Mouse (Mus musculus) midbrain, embryonic 10.5 days (tissue): Measurements from ENCODE around the gene Cerk. TPM values are rescaled to one million over a fixed set of nuclear protein-coding genes. Genes with fewer than 3 reads are reported as not detected.
A peak's percentile ranks its signal among the peaks of the same experiment; 100 is the strongest.
"Not testable (repeated sequence)": the region's sequence is repeated elsewhere in the genome, so short reads cannot be mapped to it uniquely, and the experiment has no call there.

Source experiments
- DNase-seq: peaks from one replicate; pipeline ENCODE4 v3.0.0-alpha.2; 2017; ENCODE audit warnings: low spot score
- H3K27ac ChIP-seq: fragments of 300-500 bp; sonication (generic); replicated peaks from 2 replicates; pipeline ENCODE4 v1.5.1; 2016; ENCODE audit warnings: mild to moderate bottlenecking
- H3K27me3 ChIP-seq: fragments of 300-500 bp; sonication (generic); 2 replicates; pipeline ENCODE4 v1.6.1; 2016; ENCODE audit warnings: low read depth, mild to moderate bottlenecking; ENCODE audit not compliant: poor library complexity, severe bottlenecking
- H3K36me3 ChIP-seq: fragments of 300-500 bp; sonication (generic); 2 replicates; pipeline ENCODE4 v1.6.1; 2016; ENCODE audit warnings: mild to moderate bottlenecking, moderate library complexity
- H3K4me1 ChIP-seq: fragments of 300-500 bp; sonication (generic); 2 replicates; pipeline ENCODE4 v1.6.1; 2016
- H3K4me3 ChIP-seq: fragments of 300-500 bp; sonication (generic); 2 replicates; pipeline ENCODE4 v1.5.1; 2016; ENCODE audit warnings: mild to moderate bottlenecking, moderate library complexity
- H3K9me3 ChIP-seq: fragments of 300-500 bp; sonication (generic); replicated peaks from 2 replicates; pipeline ENCODE4 v1.6.1; 2016; ENCODE audit warnings: mild to moderate bottlenecking
- WGBS: fragments of 180-500 bp; shearing (Covaris S2); methylation state at CpG from one replicate; pipeline ENCODE4 v1.1.7; 2016; 5-methylcytosine and 5-hydroxymethylcytosine counted together
- polyA plus RNA-seq: library from polyadenylated mRNA; unstranded; fragments of >200 nt; fragmentation: Nextera tagmentation; extraction: Ambion mirVana; gene quantifications from 2 replicates; pipeline ENCODE4 v1.2.1, GENCODE M21; 2016

Cerk gene
- polyA plus RNA-seq, 1 experiment from 2014 or later, result 13.3 TPM

GRCm38 (mm10) chr15:86165811-86166590, 19.9 kb downstream of the Cerk start:
- H3K9me3 ChIP-seq, result peaks cover 4% of the 10 kb centered on the region; the same call in 1 of the 2 replicates
- peaks cover 17% of the 10 kb centered on the region for H3K4me1 ChIP-seq
- no peak for DNase-seq

GRCm38 (mm10) chr15:86164718-86165345, 21.1 kb downstream of the Cerk start:
- Histone ChIP-seq H3K9me3 (peaks cover 4% of the 10 kb centered on the region; the same call in 1 of the 2 replicates), H3K36me3 (peaks cover 37% of the 10 kb centered on the region), H3K4me3 (no peak overlapping the region), H3K4me1 (peaks cover 17% of the 10 kb centered on the region), H3K27ac (no peak overlapping the region), H3K27me3 (no peaks in the 10 kb centered on the region)
- 87% methylated on average over 21 of the region's 21 CpGs for WGBS
- DNase-seq, result no peak

More at GRCm38 (mm10) chr15:86165811-86166590, 19.9 kb downstream of the Cerk start:
- Histone ChIP-seq H3K36me3 (peaks cover 35% of the 10 kb centered on the region), H3K27me3 (no peaks in the 10 kb centered on the region), H3K4me3 (no peak overlapping the region), H3K27ac (no peak overlapping the region)
- 88% methylated on average over 24 of the region's 24 CpGs for WGBS

GRCm38 (mm10) chr15:86161800-86162199, 24.1 kb downstream of the Cerk start:
- H3K36me3 ChIP-seq, result peaks cover 37% of the 10 kb centered on the region
- DNase-seq, H3K27me3 ChIP-seq, H3K4me3 ChIP-seq, H3K9me3 ChIP-seq, H3K4me1 ChIP-seq, H3K27ac ChIP-seq: not testable (repeated sequence)
- 97% methylated on average over 3 of the region's 3 CpGs for WGBS

- WGBS, result 84% methylated on average over 10 of the region's 10 CpGs
- Histone ChIP-seq H3K27me3 (no peaks in the 10 kb centered on the region), H3K4me1 (no peaks in the 10 kb centered on the region)
Measured at GRCm38 (mm10) chr15:86160906-86161305, 25.0 kb downstream of the Cerk start.

GRCm38 (mm10) chr15:86159719-86160118, 26.2 kb downstream of the Cerk start:
- Histone ChIP-seq H3K27ac (no peak overlapping the region), H3K4me1 (no peaks in the 10 kb centered on the region), H3K36me3 (peaks cover 51% of the 10 kb centered on the region), H3K9me3 (peaks cover 4% of the 10 kb centered on the region; the same call in 1 of the 2 replicates), H3K27me3 (no peaks in the 10 kb centered on the region), H3K4me3 (no peak overlapping the region)
- WGBS, result 89% methylated on average over 5 of the region's 5 CpGs
- no peak for DNase-seq

More at GRCm38 (mm10) chr15:86160906-86161305, 25.0 kb downstream of the Cerk start:
- no peak overlapping the region for H3K4me3 ChIP-seq
- peaks cover 45% of the 10 kb centered on the region for H3K36me3 ChIP-seq
- peaks cover 4% of the 10 kb centered on the region; the same call in 1 of the 2 replicates for H3K9me3 ChIP-seq
- no peak for DNase-seq
- no peak overlapping the region for H3K27ac ChIP-seq

GRCm38 (mm10) chr15:86159093-86159492, 26.8 kb downstream of the Cerk start:
- DNase-seq, result no peak
- H3K36me3 ChIP-seq, result peaks cover 54% of the 10 kb centered on the region
- H3K9me3 ChIP-seq, result peaks cover 4% of the 10 kb centered on the region; the same call in 1 of the 2 replicates
- no peak overlapping the region for H3K4me3 ChIP-seq
- H3K4me1 ChIP-seq, result no peaks in the 10 kb centered on the region
- 89% methylated on average over 16 of the region's 16 CpGs for WGBS
- H3K27me3 ChIP-seq, result no peaks in the 10 kb centered on the region
- no peak overlapping the region for H3K27ac ChIP-seq

- no peak overlapping the region for H3K27ac ChIP-seq
- 79% methylated on average over 5 of the region's 5 CpGs for WGBS
- peaks cover 50% of the 10 kb centered on the region for H3K36me3 ChIP-seq
- H3K4me3 ChIP-seq, result no peak overlapping the region
- DNase-seq, result no peak
- H3K27me3 ChIP-seq, result no peaks in the 10 kb centered on the region
- no peaks in the 10 kb centered on the region for H3K9me3 ChIP-seq
- no peaks in the 10 kb centered on the region for H3K4me1 ChIP-seq
Measured at GRCm38 (mm10) chr15:86156492-86156891, 29.4 kb downstream of the Cerk start.

GRCm38 (mm10) chr15:86153481-86153960, 32.4 kb downstream of the Cerk start:
- DNase-seq, result no peak
- no peaks in the 10 kb centered on the region for H3K9me3 ChIP-seq
- WGBS, result 91% methylated on average over 12 of the region's 12 CpGs
- peaks cover 62% of the 10 kb centered on the region for H3K36me3 ChIP-seq
- H3K4me1 ChIP-seq, result no peaks in the 10 kb centered on the region
- H3K27ac ChIP-seq, result no peak overlapping the region
- no peaks in the 10 kb centered on the region for H3K27me3 ChIP-seq
- H3K4me3 ChIP-seq, result no peak overlapping the region

GRCm38 (mm10) chr15:86150593-86150992, 35.3 kb downstream of the Cerk start:
- Histone ChIP-seq H3K27me3 (no peaks in the 10 kb centered on the region), H3K36me3 (peaks cover 71% of the 10 kb centered on the region), H3K4me3 (no peak overlapping the region), H3K27ac (no peak overlapping the region), H3K4me1 (no peaks in the 10 kb centered on the region), H3K9me3 (no peaks in the 10 kb centered on the region)
- no peak for DNase-seq
- WGBS, result 71% methylated on average over 4 of the region's 4 CpGs

- Histone ChIP-seq H3K27ac (no peak overlapping the region), H3K27me3 (no peaks in the 10 kb centered on the region), H3K9me3 (no peaks in the 10 kb centered on the region), H3K4me3 (no peak overlapping the region), H3K36me3 (peaks cover 65% of the 10 kb centered on the region), H3K4me1 (no peaks in the 10 kb centered on the region)
- DNase-seq, result no peak
- WGBS, result 88% methylated on average over 8 of the region's 8 CpGs
Measured at GRCm38 (mm10) chr15:86146922-86147321, 39.0 kb downstream of the Cerk start.

- DNase-seq, result no peak
- no peak overlapping the region for H3K27ac ChIP-seq
- no peaks in the 10 kb centered on the region for H3K9me3 ChIP-seq
- 94% methylated on average over 7 of the region's 7 CpGs for WGBS
- H3K4me1 ChIP-seq, result no peaks in the 10 kb centered on the region
- H3K27me3 ChIP-seq, result no peaks in the 10 kb centered on the region
- no peak overlapping the region for H3K4me3 ChIP-seq
- peaks cover 67% of the 10 kb centered on the region for H3K36me3 ChIP-seq
Measured at GRCm38 (mm10) chr15:86145046-86145445, 40.9 kb downstream of the Cerk start.

- Histone ChIP-seq H3K4me1 (no peaks in the 10 kb centered on the region), H3K27ac (no peak overlapping the region), H3K9me3 (no peaks in the 10 kb centered on the region), H3K36me3 (peaks cover 67% of the 10 kb centered on the region), H3K27me3 (no peaks in the 10 kb centered on the region), H3K4me3 (no peak overlapping the region)
- DNase-seq, result no peak
- WGBS, result 88% methylated on average over 7 of the region's 7 CpGs
Measured at GRCm38 (mm10) chr15:86144577-86144976, 41.4 kb downstream of the Cerk start.

- no peak overlapping the region for H3K4me3 ChIP-seq
- no peaks in the 10 kb centered on the region for H3K27me3 ChIP-seq
- WGBS, result 36% methylated on average over 10 of the region's 10 CpGs
- H3K27ac ChIP-seq, result peak overlapping the region; percentile 50; the same call in 1 of the 2 replicates
- DNase-seq, result peak; percentile 76
- H3K36me3 ChIP-seq, result peaks cover 51% of the 10 kb centered on the region
- no peaks in the 10 kb centered on the region for H3K9me3 ChIP-seq
- H3K4me1 ChIP-seq, result no peaks in the 10 kb centered on the region
Measured at GRCm38 (mm10) chr15:86140323-86140722, 45.6 kb downstream of the Cerk start.
